Mouse (Mus musculus): Measurements from ENCODE around the gene Ddx18. TPM values are rescaled to one million over a fixed set of nuclear protein-coding genes. Genes with fewer than 3 reads are reported as not detected.

Ddx18 gene
- polyA plus RNA-seq, 1 experiment from 2014 or later: 78.1 TPM

- no peak for ATAC-seq (replicated peaks; ENCODE audit: low FRiP score, low TSS enrichment, low read depth)
- DNase-seq (ENCODE audit: low spot score): no peak
- Histone ChIP-seq H3K4me1 (replicated peaks; ENCODE audit: control insufficient read depth, insufficient read depth, low read length) (no peaks in the 10 kb centered on the region), H3K9ac (ENCODE audit: low read length) (no peak overlapping the region), H3K4me2 (ENCODE audit: low read length) (no peak overlapping the region), H3K4me3 (ENCODE audit: low read depth, low read length) (no peak overlapping the region), H3K27me3 (replicated peaks; ENCODE audit: control insufficient read depth, insufficient read depth, low read length) (no peaks in the 10 kb centered on the region), H3K9me3 (ENCODE audit: control insufficient read depth, low read length) (no peaks in the 10 kb centered on the region), H3K27ac (ENCODE audit: low read depth) (no peak overlapping the region), H3K36me3 (ENCODE audit: control insufficient read depth, insufficient read depth, low read length) (no peaks in the 10 kb centered on the region)
- WGBS: 87% methylated on average over 19 of the region's 19 CpGs
Measured at GRCm38 (mm10) chr1:121510420-121511140, 57.2 kb downstream of the Ddx18 start.

DNA sequence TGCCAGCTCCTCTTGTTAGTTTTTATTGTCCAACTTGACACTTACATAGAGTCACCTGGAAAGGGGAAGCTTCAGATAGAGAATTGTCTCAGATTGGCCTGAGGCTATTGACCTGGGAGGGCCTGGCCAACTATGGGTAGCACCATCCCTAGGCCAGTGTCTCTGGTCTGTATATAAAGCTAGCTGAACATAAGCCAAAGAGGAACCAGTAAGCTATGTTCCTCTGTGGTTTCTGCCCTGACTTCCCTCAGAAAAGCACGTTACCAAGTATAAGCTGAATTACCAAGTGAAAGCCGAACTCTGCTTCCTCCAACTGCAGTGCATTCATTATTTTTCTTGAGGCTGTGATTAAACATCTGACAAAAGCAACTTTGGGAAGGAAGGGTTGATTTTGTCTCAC is 59.1 kb downstream of the Ddx18 start:
- 83% methylated on average over 2 of the region's 2 CpGs for WGBS
- H3K9me3 ChIP-seq (ENCODE audit: control insufficient read depth, low read length): no peaks in the 10 kb centered on the region
- H3K9ac ChIP-seq (ENCODE audit: low read length): no peak overlapping the region
- DNase-seq (ENCODE audit: low spot score): no peak
- H3K4me2 ChIP-seq (ENCODE audit: low read length): no peak overlapping the region
- no peak overlapping the region for H3K27ac ChIP-seq (ENCODE audit: low read depth)
- no peaks in the 10 kb centered on the region for H3K4me1 ChIP-seq (replicated peaks; ENCODE audit: control insufficient read depth, insufficient read depth, low read length)
- H3K27me3 ChIP-seq (replicated peaks; ENCODE audit: control insufficient read depth, insufficient read depth, low read length): no peaks in the 10 kb centered on the region
- no peaks in the 10 kb centered on the region for H3K36me3 ChIP-seq (ENCODE audit: control insufficient read depth, insufficient read depth, low read length)
- no peak overlapping the region for H3K4me3 ChIP-seq (ENCODE audit: low read depth, low read length)
- no peak for ATAC-seq (replicated peaks; ENCODE audit: low FRiP score, low TSS enrichment, low read depth)

Other genes starting within 250 kb of the Ddx18 start
- 16.0 and 16.4 TPM in 2 replicates for gene Insig2, start 235.4 kb downstream of the Ddx18 start, polyA plus RNA-seq (2014; fragmentation: Nextera tagmentation; extraction: Ambion mirVana)
- gene Ccdc93, start 136.9 kb downstream of the Ddx18 start, polyA plus RNA-seq (2014; fragmentation: Nextera tagmentation; extraction: Ambion mirVana): 9.3 and 10.1 TPM in 2 replicates
- gene Htr5b, start 39.5 kb downstream of the Ddx18 start, polyA plus RNA-seq (2014; fragmentation: Nextera tagmentation; extraction: Ambion mirVana): 0.09 TPM in 1 of 2 replicates, not detected in the other